Mouse (Mus musculus): Measurements from ENCODE around the gene Sp6. TPM values are rescaled to one million over a fixed set of nuclear protein-coding genes. Genes with fewer than 3 reads are reported as not detected.

Gene Sp6
- total RNA-seq, 2 experiments from 2014 or later, result 0.28 TPM; not detected in 1

GRCm38 (mm10) chr11:96980021-96980420, 33.2 kb upstream of the Sp6 start:
- no peak for ATAC-seq (replicated peaks; ENCODE audit: low FRiP score, low TSS enrichment, poor library complexity, severe bottlenecking)

GRCm38 (mm10) chr11:96981461-96981860, 31.7 kb upstream of the Sp6 start:
- no peak for ATAC-seq (replicated peaks; ENCODE audit: low FRiP score, low TSS enrichment, poor library complexity, severe bottlenecking)

- 0 out of 2 replicates have a peak, but pooled peaks have one; percentile 22 for ATAC-seq (replicated peaks; ENCODE audit: low FRiP score, low TSS enrichment, poor library complexity, severe bottlenecking)
These were observed 30.8 kb upstream of the Sp6 start for GRCm38 (mm10) chr11:96982355-96982754.

- ATAC-seq (replicated peaks; ENCODE audit: low FRiP score, low TSS enrichment, poor library complexity, severe bottlenecking), result no peak
These were observed 30.3 kb upstream of the Sp6 start, which contains the start of gene Sp2 for GRCm38 (mm10) chr11:96982859-96983258. Sp2 (minus strand) TSS chr11:96982959.

GRCm38 (mm10) chr11:96984903-96985302, 28.3 kb upstream of the Sp6 start:
- no peak for ATAC-seq (replicated peaks; ENCODE audit: low FRiP score, low TSS enrichment, poor library complexity, severe bottlenecking)

- ATAC-seq (replicated peaks; ENCODE audit: low FRiP score, low TSS enrichment, poor library complexity, severe bottlenecking), result no peak
These were observed 26.7 kb upstream of the Sp6 start for GRCm38 (mm10) chr11:96986463-96986862.

- ATAC-seq (replicated peaks; ENCODE audit: low FRiP score, low TSS enrichment, poor library complexity, severe bottlenecking), result 0 out of 2 replicates have a peak, but pooled peaks have one; percentile 20
These were observed 25.1 kb upstream of the Sp6 start for GRCm38 (mm10) chr11:96987873-96988655.

- ATAC-seq (replicated peaks; ENCODE audit: low FRiP score, low TSS enrichment, poor library complexity, severe bottlenecking), result no peak
These were observed 21.7 kb upstream of the Sp6 start for GRCm38 (mm10) chr11:96991501-96991900.

- peak; percentile 66 for ATAC-seq (replicated peaks; ENCODE audit: low FRiP score, low TSS enrichment, poor library complexity, severe bottlenecking)
These were observed 20.4 kb upstream of the Sp6 start for GRCm38 (mm10) chr11:96992722-96993311.

GRCm38 (mm10) chr11:96995031-96995430, 18.2 kb upstream of the Sp6 start:
- ATAC-seq (replicated peaks; ENCODE audit: low FRiP score, low TSS enrichment, poor library complexity, severe bottlenecking), result no peak

GRCm38 (mm10) chr11:96995836-96996772, 17.1 kb upstream of the Sp6 start:
- no peak for ATAC-seq (replicated peaks; ENCODE audit: low FRiP score, low TSS enrichment, poor library complexity, severe bottlenecking)

- no peak for ATAC-seq (replicated peaks; ENCODE audit: low FRiP score, low TSS enrichment, poor library complexity, severe bottlenecking)
These were observed 16.3 kb upstream of the Sp6 start for GRCm38 (mm10) chr11:96996773-96997379.

GRCm38 (mm10) chr11:96997380-96997956, 15.7 kb upstream of the Sp6 start:
- no peak for ATAC-seq (replicated peaks; ENCODE audit: low FRiP score, low TSS enrichment, poor library complexity, severe bottlenecking)

GRCm38 (mm10) chr11:97003170-97003569, 10.0 kb upstream of the Sp6 start:
- no peak for ATAC-seq (replicated peaks; ENCODE audit: low FRiP score, low TSS enrichment, poor library complexity, severe bottlenecking)

GRCm38 (mm10) chr11:97007093-97007794, 6.0 kb upstream of the Sp6 start:
- peak; percentile 43; the same call in 1 of the 2 replicates for ATAC-seq (replicated peaks; ENCODE audit: low FRiP score, low TSS enrichment, poor library complexity, severe bottlenecking)

GRCm38 (mm10) chr11:97009198-97009790, 3.9 kb upstream of the Sp6 start:
- ATAC-seq (replicated peaks; ENCODE audit: low FRiP score, low TSS enrichment, poor library complexity, severe bottlenecking), result no peak

- ATAC-seq (replicated peaks; ENCODE audit: low FRiP score, low TSS enrichment, poor library complexity, severe bottlenecking), result no peak
These were observed 4.7 kb downstream of the Sp6 start for GRCm38 (mm10) chr11:97017696-97018582.

Measured in megakaryocyte-erythroid progenitor cell, adult 5-6 weeks (primary cell).